Mouse (Mus musculus): Measurements from ENCODE around the gene Zfp207.
"Not testable (repeated sequence)": the region's sequence is repeated elsewhere in the genome, so short reads cannot be mapped to it uniquely, and the experiment has no call there.

Zfp207 gene

DNA sequence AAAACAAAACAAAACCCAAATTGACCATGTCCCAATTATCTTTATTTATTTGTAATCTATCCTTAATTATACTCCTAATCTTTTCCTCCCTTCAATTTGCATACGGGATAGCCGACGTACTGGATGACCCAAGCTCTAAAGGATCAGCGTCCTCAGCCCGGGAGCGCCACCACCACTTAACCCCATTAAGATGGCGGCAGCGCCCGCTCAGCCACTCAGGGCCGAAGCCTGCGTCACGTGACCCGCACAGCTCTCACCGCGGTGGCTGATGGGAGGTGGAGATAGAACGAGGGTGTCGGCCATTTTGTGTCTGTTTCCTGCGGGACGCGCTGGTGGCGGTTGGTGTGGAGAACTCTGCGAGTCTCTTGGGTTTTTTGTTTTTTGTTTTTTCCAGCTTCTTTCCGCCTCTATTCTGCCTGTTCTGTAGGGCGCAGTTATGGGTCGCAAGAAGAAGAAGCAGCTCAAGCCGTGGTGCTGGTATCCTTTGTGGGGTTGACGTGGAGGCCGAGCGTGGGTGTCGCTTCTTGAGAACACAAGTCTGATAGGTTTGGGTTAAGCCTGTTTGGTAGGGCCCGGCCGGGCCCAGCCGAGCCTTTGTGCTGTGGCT is at the start of gene Zfp207:
Gene Zfp207, plus strand, starts transcription at position 261 of the 607 bp plus-strand sequence.
- DNase-seq = peak; percentile 99 to 100

- DNase-seq = peak; percentile 10 to 25
Observed at GRCm38 (mm10) chr11:80335609-80336350, 47.3 kb upstream of the Zfp207 start.

DNA sequence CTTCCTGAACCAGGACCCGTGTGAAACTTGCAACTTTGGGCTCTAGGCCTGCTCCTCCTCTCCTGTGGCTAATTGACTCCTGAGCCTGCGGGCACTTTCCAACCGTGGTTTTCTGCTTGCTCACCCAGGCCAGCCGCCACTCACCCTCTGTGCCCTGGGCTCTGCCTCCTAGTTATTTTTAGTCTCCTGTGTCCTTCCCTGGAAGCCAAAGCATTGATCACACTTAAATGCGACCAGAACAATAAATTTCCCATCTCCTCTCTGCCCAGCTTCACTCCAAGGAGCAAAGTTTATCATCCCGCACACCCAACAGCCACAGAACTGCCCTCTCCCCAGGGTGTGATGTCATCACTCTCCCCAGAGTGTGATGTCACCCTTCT is 46.7 kb upstream of the Zfp207 start:
- DNase-seq = no peak

DNA sequence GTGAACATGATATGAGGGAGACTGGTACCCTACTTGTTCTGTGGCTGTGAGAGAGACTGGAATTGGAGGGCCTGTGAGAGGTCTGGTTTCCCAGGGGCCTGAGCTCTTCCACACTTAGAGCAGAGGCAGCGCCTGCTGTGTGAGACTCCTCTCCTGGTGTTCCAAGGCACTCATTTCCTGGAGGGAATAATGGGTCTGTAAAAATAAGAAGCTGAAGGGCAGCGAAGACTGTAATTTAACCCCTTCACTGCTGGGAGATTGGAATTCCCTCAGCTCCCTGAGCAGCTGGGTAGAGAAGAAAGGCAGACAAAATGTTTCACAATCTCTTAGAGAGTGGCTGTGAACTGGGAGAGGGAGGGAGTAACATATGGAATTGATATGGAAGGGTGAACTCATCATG is 40.6 kb upstream of the Zfp207 start:
- DNase-seq = no peak

- peak; percentile 92 to 93 for DNase-seq
Observed at GRCm38 (mm10) chr11:80351832-80352430, 31.1 kb upstream of the Zfp207 start.

- DNase-seq = peak; percentile 46 to 48
Observed at GRCm38 (mm10) chr11:80354832-80355231, 28.2 kb upstream of the Zfp207 start.

DNA sequence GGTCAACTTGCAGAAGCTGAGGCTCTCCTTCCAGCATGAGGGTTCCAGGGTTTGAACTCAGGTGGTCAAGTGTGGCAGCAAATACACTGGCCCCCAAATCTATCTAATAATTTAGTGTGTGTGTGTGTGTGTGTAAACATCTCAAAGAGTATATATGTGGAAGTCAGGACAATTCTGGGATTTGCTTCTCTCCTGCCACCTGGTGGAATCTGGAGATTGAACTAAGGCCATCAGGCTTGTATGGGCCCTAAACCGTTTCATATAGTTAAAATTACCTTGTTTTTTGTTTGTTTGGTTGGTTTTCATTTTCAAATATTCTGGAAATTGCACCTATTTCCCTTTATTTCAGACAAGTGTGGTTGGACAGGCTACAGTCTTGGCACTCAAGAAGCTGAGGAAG is 14.1 kb upstream of the Zfp207 start:
- no peak for DNase-seq

DNA sequence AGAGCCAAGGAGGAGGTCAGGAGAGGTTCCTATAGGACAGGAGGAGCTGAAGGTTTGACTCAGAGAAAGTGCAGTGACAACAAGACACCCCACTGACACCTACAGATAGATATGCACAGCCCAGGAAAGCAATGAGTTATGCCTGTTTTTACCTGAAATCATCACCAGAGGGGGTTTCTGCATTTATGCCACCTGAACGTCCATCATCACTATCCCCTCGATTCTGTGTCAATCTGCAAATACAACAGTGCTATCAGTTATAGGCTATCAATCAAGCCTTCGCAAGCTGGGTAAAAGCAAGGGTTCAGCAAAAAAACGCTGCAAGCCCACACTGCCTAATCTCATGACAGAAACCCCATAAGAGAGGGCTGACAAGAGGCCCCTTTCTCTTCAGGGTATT is 6.4 kb upstream of the Zfp207 start:
- no peak for DNase-seq

GRCm38 (mm10) chr11:80377712-80378451 is 5.2 kb upstream of the Zfp207 start, which contains the start of gene 5730455P16Rik:
Gene 5730455P16Rik, minus strand, starts transcription at chr11:80378034.
- peak; percentile 88 to 93 for DNase-seq

- not testable (repeated sequence) for DNase-seq
Observed at GRCm38 (mm10) chr11:80378452-80379068, 4.5 kb upstream of the Zfp207 start.

DNA sequence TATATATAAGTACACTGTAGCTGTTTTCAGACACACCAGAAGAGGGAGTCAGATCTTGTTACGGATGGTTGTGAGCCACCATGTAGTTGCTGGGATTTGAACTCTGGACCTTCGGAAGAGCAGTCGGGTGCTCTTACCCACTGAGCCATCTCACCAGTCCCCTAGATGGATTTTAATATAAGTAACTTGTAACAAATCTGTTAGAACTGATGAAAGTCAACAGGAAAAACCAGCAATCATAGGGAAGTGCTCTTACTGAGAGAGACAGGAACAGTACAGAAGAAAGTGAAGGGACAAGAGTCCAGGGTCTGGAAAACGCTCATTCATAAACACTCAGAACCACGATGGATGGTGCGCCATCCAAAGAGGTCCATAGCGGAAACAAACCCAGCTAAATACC is 3.9 kb upstream of the Zfp207 start:
- DNase-seq = not testable (repeated sequence)

GRCm38 (mm10) chr11:80382626-80383018 is 457 bp upstream of the Zfp207 start:
- DNase-seq = no peak

DNA sequence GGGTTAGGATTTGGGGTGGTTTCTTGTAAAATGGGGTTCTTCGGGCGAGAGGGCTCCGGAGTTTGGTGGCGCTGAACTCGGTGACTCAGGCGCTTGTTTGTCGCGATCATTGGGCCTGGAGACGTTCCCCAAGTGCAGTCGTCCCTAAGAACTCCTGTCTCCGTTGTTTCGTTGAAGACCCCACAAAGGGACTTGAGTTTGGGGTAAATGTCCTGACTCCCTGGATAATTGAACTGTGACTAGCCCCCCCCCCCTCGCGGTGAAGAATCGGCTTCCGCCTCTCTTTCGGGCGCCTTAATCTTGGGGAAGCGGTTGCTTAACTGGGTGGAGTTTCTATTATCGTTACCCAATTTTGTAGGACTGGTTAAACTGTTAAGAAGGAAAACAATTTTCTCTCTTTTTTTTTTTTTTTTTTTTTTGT is 557 bp downstream of the Zfp207 start:
- peak in 1 of 2 experiments; percentile 54 for DNase-seq

DNA sequence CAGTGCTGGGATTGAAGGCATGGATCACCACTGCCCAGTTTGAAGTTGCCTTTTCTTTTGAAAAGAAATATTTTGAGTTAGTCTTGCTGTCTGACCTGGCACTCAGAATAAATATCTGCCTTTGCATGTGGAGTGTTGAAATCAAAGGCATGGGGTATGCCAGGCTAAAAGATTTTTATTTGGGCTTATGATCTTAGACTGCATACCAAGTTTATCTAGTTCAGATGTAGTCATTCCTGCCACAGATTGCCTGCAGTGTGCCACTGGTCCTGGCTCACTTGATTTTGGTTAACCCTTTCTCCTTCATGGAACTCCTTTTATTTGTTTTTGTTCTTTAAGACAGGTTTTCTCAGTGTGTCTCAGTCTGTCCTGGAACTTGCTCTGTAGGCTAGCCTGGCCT is 1.4 kb downstream of the Zfp207 start:
- peak in 1 of 2 experiments; percentile 15 for DNase-seq

GRCm38 (mm10) chr11:80385055-80385454 is 2.0 kb downstream of the Zfp207 start:
- no peak for DNase-seq

DNA sequence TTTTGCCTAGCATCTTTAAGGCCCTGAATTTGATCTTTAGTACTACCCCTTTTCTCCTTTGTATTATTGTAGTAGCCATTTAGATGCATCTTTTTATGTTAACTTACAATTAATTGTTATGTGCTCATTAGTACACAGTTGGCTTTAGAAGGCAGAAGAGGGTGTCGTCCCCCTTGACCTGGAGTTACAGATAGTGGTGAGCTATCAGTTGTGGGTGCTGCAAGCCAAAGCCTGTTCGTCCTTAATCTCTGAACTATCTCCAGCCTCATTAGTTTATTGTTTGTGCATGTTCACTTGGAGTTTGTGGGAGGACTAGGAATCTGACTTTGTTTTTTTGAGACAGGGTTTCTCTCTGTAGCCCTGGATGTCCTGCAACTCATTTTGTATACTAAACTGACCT is 3.7 kb downstream of the Zfp207 start:
- DNase-seq = no peak

DNA sequence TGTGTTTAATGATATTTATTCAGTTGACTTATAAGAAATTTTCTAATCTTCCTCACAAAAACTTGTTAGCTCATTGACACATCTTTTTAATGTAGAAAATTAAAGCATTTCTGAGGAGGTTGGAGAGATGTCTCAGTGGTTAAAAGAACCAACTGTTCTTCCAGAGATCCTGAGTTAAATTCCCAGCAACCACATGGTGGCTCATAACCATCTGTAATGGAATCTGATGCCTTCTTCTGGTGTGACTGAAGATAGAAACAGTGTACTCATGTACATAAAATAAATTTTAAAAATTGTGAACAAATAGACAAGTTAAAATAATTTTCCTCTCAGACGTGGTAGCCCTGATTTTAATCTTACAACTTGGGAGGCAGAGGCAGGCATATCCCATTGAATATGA is 6.8 kb downstream of the Zfp207 start:
- DNase-seq = no peak

DNA sequence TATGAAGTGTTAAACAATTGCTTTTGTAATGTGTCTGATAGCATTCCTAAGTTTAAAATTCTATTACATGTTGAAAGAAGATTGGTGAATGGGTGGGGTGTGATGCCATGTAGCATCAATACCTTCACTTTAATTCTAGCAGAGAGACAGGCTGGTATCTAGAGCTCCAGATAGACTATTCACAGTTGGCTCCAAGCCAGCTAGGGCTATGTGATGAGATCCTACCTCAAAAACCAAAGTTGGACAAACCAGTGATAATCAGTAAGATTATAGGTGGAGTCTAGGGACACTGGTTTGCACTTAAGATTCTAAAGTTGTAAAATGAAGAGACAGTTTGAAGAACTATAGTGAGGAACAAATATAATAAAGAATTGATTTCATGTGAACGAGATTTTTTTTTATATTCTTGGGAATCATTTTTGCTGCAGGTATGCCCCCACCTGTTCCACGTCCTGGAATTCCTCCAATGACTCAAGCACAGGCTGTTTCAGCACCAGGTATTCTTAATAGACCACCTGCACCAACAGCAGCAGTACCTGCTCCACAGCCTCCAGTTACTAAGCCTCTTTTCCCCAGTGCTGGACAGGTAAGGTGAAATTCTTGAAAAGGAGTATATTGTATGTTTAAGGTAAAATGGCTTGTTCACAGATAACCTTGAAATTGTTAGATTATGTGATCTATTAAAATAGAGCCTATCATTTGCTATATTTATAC is 8.5 kb downstream of the Zfp207 start:
- no peak for DNase-seq

DNA sequence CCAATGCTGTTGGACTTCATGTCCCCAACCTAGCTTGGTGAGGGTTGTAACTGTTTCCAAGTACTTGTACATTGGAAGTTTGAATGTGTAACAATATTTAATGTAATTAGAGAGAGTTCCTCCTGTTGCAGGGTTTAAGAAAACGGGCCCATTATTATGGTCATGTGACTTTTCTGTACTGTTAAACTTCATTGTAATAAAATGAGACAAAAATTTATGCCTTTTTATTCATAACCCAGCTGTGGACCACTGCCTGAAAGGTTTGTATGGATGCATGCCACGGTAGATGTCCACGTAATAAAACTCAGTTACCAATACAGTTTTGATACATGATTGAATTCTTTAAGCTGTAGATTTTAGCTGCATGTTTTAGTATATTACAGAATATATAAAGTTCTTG is 12.9 kb downstream of the Zfp207 start:
- DNase-seq = no peak

DNA sequence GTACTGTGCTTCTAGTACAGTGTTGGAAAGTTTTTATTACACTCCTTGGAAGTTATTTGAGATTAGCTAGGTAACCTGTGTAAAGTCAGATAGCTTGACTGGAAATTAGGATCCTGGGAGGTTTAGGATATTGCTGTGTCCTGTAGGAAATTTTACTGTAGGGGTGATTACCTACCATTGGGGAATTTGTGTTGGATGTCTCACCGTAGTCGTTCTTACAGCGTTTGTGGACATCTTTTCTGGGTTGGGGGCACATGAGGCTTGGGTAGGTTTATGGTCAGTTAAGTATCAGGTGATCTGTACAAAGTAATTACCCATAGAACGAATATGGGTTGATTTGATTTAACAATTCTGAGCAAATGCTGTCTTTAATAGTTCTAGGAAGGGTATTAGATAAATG is 13.5 kb downstream of the Zfp207 start:
- DNase-seq = no peak

GRCm38 (mm10) chr11:80407878-80408277 is 24.8 kb downstream of the Zfp207 start:
- not testable (repeated sequence) for DNase-seq

DNA sequence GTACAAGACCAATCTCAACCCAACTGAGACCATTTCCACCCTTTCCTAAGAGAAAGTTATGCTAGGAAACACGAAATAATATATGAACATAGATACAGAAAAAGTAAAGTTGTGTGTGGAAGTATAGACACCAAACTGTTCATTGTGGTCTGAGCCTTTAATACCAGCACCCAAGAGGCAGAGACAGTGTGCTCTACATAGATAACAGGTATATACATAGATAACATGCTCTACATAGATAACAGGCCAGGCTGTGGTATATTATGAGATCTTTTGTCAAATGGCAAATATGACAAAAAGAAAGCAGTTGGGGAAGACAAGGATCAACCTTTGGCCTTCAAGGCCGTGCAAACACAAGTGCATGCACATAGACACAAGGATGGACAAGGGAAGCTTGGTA is 27.3 kb downstream of the Zfp207 start:
- DNase-seq = no peak

Measured in kidney, postnatal 4 days (tissue).